8 mouse cellular contexts compared by ENCODE assay signal in genomic region chr16:29560869-29561268, GRCm38 (mm10). TPM values are rescaled to one million over a fixed set of nuclear protein-coding genes. Genes with fewer than 3 reads are reported as not detected.
DNase-seq lines count a peak whose midpoint lies in the region; ATAC-seq and TF ChIP-seq lines count a peak whose summit lies in the region.

No protein-coding gene starts in this region.

- H3K4me1 ChIP-seq in limb, embryonic 11.5 days (ENCODE audit: control insufficient read depth, insufficient read depth, low read length): no peaks in the 10 kb centered on the region
- no peaks in the 10 kb centered on the region for H3K4me1 ChIP-seq in limb, embryonic 10.5 days
- no peaks in the 10 kb centered on the region for H3K4me1 ChIP-seq in cerebellum, adult 2 months (ENCODE audit: control insufficient read depth, insufficient read depth, low read length)
- peaks cover 2% of the 10 kb centered on the region; the same call in 1 of the 2 replicates for H3K4me1 ChIP-seq in intestine, embryonic 16.5 days (ENCODE audit: control insufficient read depth, insufficient read depth, low read length)
- H3K4me1 ChIP-seq in liver, adult 2 months (ENCODE audit: control insufficient read depth, insufficient read depth, low read length): peaks cover 3% of the 10 kb centered on the region; the same call in 1 of the 2 replicates

- H3K79me2 ChIP-seq in liver, adult 2 months (ENCODE audit: control insufficient read depth, insufficient read depth, low read length): no peaks in the 10 kb centered on the region

- ATAC-seq in limb, embryonic 11.5 days (ENCODE audit: insufficient number of reproducible peaks, low FRiP score, low TSS enrichment, low read depth): no peak
- peak; percentile 82 for ATAC-seq in frontal cortex, adult (ENCODE audit: low TSS enrichment)
- ATAC-seq in intestine, embryonic 16.5 days: peak; percentile 46

- peak; percentile 60 for DNase-seq in limb, embryonic 11.5 days (ENCODE audit: low spot score)
- no peak for DNase-seq in limb, embryonic 10.5 days (ENCODE audit: low spot score)
- DNase-seq in cerebellum, adult 2 months: peak; percentile 21 to 57
- peak; percentile 49 for DNase-seq in liver, adult 2 months (ENCODE audit: extremely low read depth, low read depth, low spot score)
- peak; percentile 22 for DNase-seq in neural tube, embryonic 10.5 days (ENCODE audit: extremely low spot score, low spot score)
- DNase-seq in spleen, postnatal 14 days (ENCODE audit: low spot score in 2 of 2): no peak

- no peaks in the 10 kb centered on the region for H3K9me3 ChIP-seq in limb, embryonic 11.5 days (ENCODE audit: control insufficient read depth, low read length)
- H3K9me3 ChIP-seq in limb, embryonic 10.5 days (replicated peaks): no peaks in the 10 kb centered on the region
- no peaks in the 10 kb centered on the region for H3K9me3 ChIP-seq in intestine, embryonic 16.5 days (ENCODE audit: control insufficient read depth, low read length)

- no peaks in the 10 kb centered on the region for H3K36me3 ChIP-seq in limb, embryonic 11.5 days (ENCODE audit: control insufficient read depth, insufficient read depth, low read length)
- no peaks in the 10 kb centered on the region for H3K36me3 ChIP-seq in limb, embryonic 10.5 days
- no peaks in the 10 kb centered on the region for H3K36me3 ChIP-seq in intestine, embryonic 16.5 days (ENCODE audit: control insufficient read depth, insufficient read depth, low read length)
- no peaks in the 10 kb centered on the region for H3K36me3 ChIP-seq in liver, adult 2 months (ENCODE audit: control insufficient read depth, insufficient read depth, low read length)

- no peak for TF ChIP-seq POLR2A in cerebellum, adult 2 months (IDR thresholded peaks at IDR 0.05; ENCODE audit: borderline replicate concordance, insufficient read depth, low read length)
- no peak for TF ChIP-seq POLR2A in liver, adult 2 months (IDR thresholded peaks at IDR 0.05; ENCODE audit: extremely low read depth, insufficient read depth, low read length)

- no peak overlapping the region for H3K4me3 ChIP-seq in limb, embryonic 11.5 days (ENCODE audit: low read depth, low read length)
- no peak overlapping the region for H3K4me3 ChIP-seq in limb, embryonic 10.5 days
- H3K4me3 ChIP-seq in cerebellum, adult 2 months (replicated peaks; ENCODE audit: insufficient read depth, low read depth, low read length): no peak overlapping the region
- H3K4me3 ChIP-seq in intestine, embryonic 16.5 days (ENCODE audit: low read length): no peak overlapping the region
- H3K4me3 ChIP-seq in liver, adult 2 months (ENCODE audit: insufficient read depth, low read depth, low read length): no peak overlapping the region

- no peak overlapping the region for H3K4me2 ChIP-seq in limb, embryonic 11.5 days (ENCODE audit: low read depth, severe bottlenecking)
- peak overlapping the region; percentile 48; the same call in 1 of the 2 replicates for H3K4me2 ChIP-seq in intestine, embryonic 16.5 days (ENCODE audit: low read depth, low read length)

- H3K27me3 ChIP-seq in limb, embryonic 11.5 days (ENCODE audit: control insufficient read depth, insufficient read depth, low read length): no peaks in the 10 kb centered on the region
- H3K27me3 ChIP-seq in limb, embryonic 10.5 days (ENCODE audit: low read depth, poor library complexity, severe bottlenecking): no peaks in the 10 kb centered on the region
- no peaks in the 10 kb centered on the region; the same call in 1 of the 2 replicates for H3K27me3 ChIP-seq in cerebellum, adult 2 months (ENCODE audit: control insufficient read depth, insufficient read depth, low read length)
- no peaks in the 10 kb centered on the region for H3K27me3 ChIP-seq in intestine, embryonic 16.5 days (replicated peaks; ENCODE audit: control insufficient read depth, insufficient read depth, low read length)
- H3K27me3 ChIP-seq in liver, adult 2 months (ENCODE audit: control insufficient read depth, insufficient read depth, low read length): no peaks in the 10 kb centered on the region

- no peak overlapping the region for H3K9ac ChIP-seq in limb, embryonic 11.5 days (ENCODE audit: low read length)
- no peak overlapping the region for H3K9ac ChIP-seq in intestine, embryonic 16.5 days (ENCODE audit: low read depth, low read length)
- H3K9ac ChIP-seq in liver, adult 2 months (ENCODE audit: low read depth, low read length): no peak overlapping the region

- peak; percentile 47; the same call in 1 of the 2 replicates for TF ChIP-seq CTCF in cerebellum, adult 2 months (IDR thresholded peaks at IDR 0.05; ENCODE audit: borderline replicate concordance, insufficient read depth, low read depth, low read length)
- TF ChIP-seq CTCF in liver, adult 2 months (IDR thresholded peaks at IDR 0.05; ENCODE audit: low read depth, low read length): peak; percentile 60; the same call in 1 of the 2 replicates

- 10% methylated on average over 7 of the region's 7 CpGs for WGBS in limb, embryonic 11.5 days
- 12% methylated on average over 7 of the region's 7 CpGs for WGBS in limb, embryonic 10.5 days
- 4% methylated on average over 7 of the region's 7 CpGs for WGBS in cerebellum, adult 2 months
- WGBS in intestine, embryonic 16.5 days: 5% methylated on average over 7 of the region's 7 CpGs
- 3% methylated on average over 7 of the region's 7 CpGs for WGBS in liver, adult 2 months

- no peak overlapping the region for H3K27ac ChIP-seq in limb, embryonic 11.5 days (replicated peaks; ENCODE audit: low read depth, low read length)
- H3K27ac ChIP-seq in limb, embryonic 10.5 days: no peak overlapping the region
- H3K27ac ChIP-seq in cerebellum, adult 2 months (ENCODE audit: insufficient read depth, low read length): no peak overlapping the region
- H3K27ac ChIP-seq in intestine, embryonic 16.5 days (ENCODE audit: low read length): no peak overlapping the region
- H3K27ac ChIP-seq in liver, adult 2 months (replicated peaks; ENCODE audit: insufficient read depth, low read depth, low read length): no peak overlapping the region

RNA-seq across cellular contexts. Expression of gene Atp13a4, which starts 16.2 kb away (rescaled TPM):
- polyA plus RNA-seq in limb, embryonic 11.5 days (2014; fragmentation: Nextera tagmentation; extraction: Ambion mirVana): not detected in 2 replicates
- not detected in 2 replicates for polyA plus RNA-seq in limb, embryonic 10.5 days (2016; fragmentation: Nextera tagmentation; extraction: Ambion mirVana)
- 26.5 and 34.6 TPM in 2 replicates for polyA plus RNA-seq in cerebellum, adult 2 months (2012; rRNA removed)
- 0.07 TPM in 1 of 2 replicates, not detected in the other for polyA plus RNA-seq in intestine, embryonic 16.5 days (2015; fragmentation: Nextera tagmentation; extraction: Ambion mirVana)
- not detected in 2 replicates for total RNA-seq in liver, adult 2 months (2014; rRNA removed)
- not detected in 2 replicates for polyA plus RNA-seq in liver, adult 2 months (2012; rRNA removed)

RNA-seq across cellular contexts. Expression of gene Opa1, which starts 18.3 kb away (rescaled TPM):
- polyA plus RNA-seq in limb, embryonic 11.5 days (2014; fragmentation: Nextera tagmentation; extraction: Ambion mirVana): 45.4 and 49.8 TPM in 2 replicates
- polyA plus RNA-seq in limb, embryonic 10.5 days (2016; fragmentation: Nextera tagmentation; extraction: Ambion mirVana): 40.4 and 41.6 TPM in 2 replicates
- 53.1 and 53.5 TPM in 2 replicates for polyA plus RNA-seq in cerebellum, adult 2 months (2012; rRNA removed)
- 37.2 and 37.4 TPM in 2 replicates for polyA plus RNA-seq in intestine, embryonic 16.5 days (2015; fragmentation: Nextera tagmentation; extraction: Ambion mirVana)
- 48.9 and 52.3 TPM in 2 replicates for total RNA-seq in liver, adult 2 months (2014; rRNA removed)
- polyA plus RNA-seq in liver, adult 2 months (2012; rRNA removed): 12.2 and 13.7 TPM in 2 replicates

Comparison
In these comparisons a context has a peak if more than half of its experiments do, and no peak if none do; other contexts are left out.
1. DNase-seq: peak in limb, embryonic 11.5 days (single experiment), cerebellum, adult 2 months (2 of 2), liver, adult 2 months (single experiment) and neural tube, embryonic 10.5 days (single experiment); none in limb, embryonic 10.5 days (single experiment) and spleen, postnatal 14 days (0 of 2).
2. RNA of gene Atp13a4, which starts 16.2 kb away (polyA plus RNA-seq): 26.5 to 34.6 TPM in cerebellum, adult 2 months; not detected in liver, adult 2 months, not detected in limb, embryonic 11.5 days, not detected in limb, embryonic 10.5 days and 0.07 TPM in intestine, embryonic 16.5 days; every median in the first group is over 10 times any median in the second.